Mouse (Mus musculus) kidney, postnatal 10 days (tissue): ENCODE results near the gene Avpr2.

Experiments
- DNase-seq: peaks from one replicate; pipeline ENCODE4 v3.0.0; 2021; ENCODE audit warnings: mixed read lengths

The Avpr2 gene

DNA sequence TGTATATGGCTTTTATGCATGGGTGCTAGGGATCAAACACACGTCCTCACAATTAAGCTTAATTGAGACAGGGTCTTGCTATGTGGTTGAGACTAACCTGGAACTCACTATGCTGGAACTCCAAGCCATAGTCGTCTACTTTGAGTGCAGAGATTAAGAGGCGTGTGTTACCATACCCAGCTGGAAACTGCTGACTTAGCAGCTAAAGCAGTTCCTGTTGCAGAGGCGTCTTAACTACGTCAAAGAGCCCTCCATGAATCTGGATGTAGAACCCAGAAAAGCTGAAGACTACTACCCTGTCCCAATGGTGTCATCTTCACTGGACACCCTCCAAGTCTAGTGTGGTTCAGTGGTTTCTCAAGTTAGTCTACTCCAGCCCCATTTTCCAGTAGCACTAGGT lies 26.7 kb downstream of the Avpr2 start:
- no peak for DNase-seq

DNA sequence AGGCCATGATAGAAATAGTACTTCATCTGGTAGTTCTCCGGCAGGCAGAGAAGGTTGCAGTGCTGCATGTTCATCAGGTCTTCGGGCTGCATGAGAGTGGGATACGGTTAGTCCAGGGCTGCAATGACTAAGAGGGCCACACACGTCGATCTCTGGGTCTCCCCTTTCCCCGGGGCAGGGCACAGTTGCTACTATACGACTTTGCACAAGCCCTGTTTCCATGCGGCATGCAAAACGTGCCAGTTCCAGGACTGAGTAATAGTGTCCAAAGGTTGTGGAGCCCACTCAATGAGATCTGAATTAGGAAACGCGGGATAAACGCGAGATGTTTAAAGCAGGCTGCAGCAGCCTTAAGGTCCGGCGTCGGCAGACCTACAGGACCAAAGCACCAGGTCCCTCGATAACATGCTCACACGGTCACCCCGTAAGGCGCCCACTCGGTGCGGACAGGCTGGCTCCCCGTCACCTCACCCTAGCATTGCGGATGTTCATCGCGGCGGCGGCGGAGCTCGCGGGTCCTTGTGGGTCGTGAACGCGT lies 29.5 kb downstream of the Avpr2 start:
- DNase-seq: no peak

DNA sequence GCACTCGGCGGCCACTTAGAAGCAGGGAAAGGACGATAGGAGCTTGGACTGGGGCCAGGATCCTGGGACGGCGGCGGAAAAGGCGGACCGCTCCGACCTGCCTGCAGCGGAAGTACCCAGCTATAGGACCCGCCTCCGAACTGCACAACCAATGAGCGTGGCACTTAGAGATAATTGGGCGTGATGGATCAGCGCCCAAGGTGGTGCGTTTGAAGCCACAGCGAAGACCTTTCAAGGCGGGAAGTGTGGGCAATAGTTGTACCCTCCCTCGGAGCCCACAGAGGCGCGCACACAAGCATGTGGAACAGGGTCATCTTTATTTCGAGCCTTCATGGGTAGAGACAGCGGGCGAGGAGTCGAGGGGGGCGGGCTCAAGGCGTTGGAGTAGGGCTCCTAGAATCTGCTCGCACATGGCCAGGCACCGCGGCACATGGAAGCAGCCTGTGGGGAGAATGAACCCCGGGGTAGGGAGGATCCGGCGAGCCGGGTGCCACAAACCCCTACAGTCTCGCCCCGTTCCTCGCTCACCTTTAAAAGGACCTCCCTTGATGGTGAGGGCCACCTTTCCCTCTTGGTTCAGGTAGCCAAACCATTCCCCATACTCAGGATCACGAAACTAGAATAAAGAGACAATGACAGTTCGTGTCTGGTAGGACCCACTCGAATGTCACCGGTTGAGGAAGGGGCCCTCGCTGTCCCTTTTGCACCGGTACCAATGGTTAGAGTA lies 30.1 kb downstream of the Avpr2 start, which contains the start of the genes Arhgap4 and Naa10:
Arhgap4 (minus strand) TSS at position 48 of the 727 bp plus-strand sequence.
Naa10 (minus strand) TSS at position 122 of the 727 bp plus-strand sequence.
- DNase-seq: peak; percentile 93

DNA sequence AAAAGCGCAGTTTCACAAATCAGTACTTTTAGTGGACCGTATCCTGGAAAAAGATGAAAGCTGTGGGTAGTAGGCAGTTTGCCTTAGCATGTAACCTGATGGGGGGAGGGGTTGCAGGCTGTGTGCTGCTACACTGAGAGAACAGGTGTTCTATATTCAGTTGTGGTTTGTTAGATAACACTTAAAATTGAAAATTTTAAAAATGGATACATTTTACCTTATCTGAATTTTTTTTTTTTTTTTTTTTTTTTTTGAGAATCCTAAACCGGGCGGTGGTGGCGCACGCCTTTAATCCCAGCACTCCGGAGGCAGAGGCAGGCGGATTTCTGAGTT lies 30.6 kb downstream of the Avpr2 start:
- DNase-seq: no peak

DNA sequence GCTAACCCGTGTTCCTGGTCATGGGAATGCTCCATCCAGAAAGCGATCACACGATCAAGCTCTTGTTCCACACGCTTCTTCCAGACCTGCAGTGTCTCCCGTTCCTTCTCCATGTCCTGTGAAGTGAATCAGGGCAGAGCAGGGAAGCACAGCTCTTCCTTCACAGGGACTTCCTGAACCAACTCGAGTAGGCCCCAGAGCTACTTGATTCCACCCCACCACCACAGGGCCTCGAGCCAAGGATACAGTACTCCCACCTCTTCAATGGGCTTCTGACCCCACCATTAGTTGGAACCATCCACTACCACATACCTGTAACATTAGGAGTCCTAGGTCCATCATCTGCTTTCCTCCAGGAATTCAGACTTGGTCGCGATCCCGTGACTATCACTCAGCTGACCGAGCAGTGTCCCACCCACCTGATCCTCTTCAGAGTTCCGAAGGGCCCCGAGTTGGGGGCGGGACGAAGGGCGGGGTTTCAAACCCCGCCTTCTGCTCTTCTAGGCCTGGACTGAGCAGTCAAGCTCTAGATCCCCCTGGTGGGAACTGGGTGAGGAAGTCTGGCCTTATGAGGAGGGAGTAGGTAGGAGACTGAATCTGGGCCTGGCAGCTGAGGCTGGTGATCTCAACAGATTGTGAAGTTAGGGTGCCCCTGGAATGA lies 38.6 kb downstream of the Avpr2 start, which contains the start of gene Renbp:
Renbp (minus strand) TSS at position 449 of the 661 bp plus-strand sequence.
- peak; percentile 87 for DNase-seq

DNA sequence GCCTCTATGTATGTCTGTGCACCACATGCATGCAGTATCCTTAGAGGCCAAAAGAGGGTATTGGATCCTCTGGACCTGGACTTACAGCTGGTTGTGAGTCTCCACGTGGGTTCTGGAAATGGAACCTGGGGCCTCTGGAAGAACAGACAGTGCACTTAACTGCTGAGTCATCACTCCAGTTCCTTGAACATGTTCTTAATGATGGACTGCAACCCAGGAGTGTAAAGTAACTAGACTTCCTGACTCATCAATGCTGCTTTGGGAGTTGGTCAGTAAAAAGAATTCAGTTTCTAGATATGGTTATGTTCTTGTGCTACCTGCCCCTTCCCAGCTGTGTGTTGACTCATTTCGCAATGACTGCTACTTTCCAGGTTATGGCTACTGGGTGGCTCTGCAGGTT lies 40.0 kb downstream of the Avpr2 start:
- DNase-seq: no peak

DNA sequence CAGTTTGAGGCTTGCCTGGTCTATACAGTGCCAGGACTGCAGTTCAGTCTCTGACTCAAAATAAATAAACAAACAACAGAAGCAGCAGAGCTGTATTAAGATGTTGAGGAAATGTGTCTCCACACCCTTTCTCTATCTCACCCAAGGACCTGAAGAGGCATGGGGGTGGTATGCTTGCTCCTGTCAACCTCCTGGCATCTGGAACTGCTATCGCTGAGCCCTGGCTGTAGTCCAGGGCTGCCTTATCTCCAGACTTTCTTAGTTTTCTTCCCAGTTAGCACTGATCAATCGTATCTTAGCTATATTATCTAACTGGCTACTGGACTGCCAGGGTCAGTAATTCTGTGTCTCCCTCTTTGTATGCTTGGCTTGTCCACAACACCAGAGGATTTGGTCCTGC lies 50.0 kb downstream of the Avpr2 start:
- no peak for DNase-seq

DNA sequence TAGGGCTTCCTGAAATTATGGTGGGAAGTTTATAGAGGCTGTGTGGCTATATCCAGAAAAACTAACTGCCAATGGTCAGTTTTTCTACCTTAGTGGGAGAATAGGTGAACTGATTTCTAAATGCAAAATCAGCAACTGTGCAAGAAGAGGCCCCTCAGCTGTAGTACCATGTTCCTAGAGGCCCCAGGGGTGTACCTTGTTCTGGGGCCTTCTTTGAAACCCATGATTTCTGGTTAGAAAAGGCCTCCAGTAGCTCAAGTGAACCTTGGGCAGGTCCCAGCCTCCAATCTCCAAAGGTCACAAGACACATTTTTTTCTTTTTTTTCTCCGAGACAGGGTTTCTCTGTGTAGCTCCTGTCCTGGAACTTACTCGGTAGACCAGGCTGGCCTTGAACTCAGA lies 50.4 kb downstream of the Avpr2 start:
- DNase-seq: no peak
